Mouse (Mus musculus) monocyte, adult 2 months (primary cell): ENCODE results near the gene Olfr1321.

Experiments
- DNase-seq, 2 experiments: peaks; one replicate each; pipeline ENCODE4 v3.0.0; 2022; ENCODE audit warnings: low spot score in 2 of 2, low read depth in 1 of 2

The Olfr1321 gene

GRCm38 (mm10) chrX:49734959-49735358, at the start of gene Olfr1321:
Gene Olfr1321 (minus strand): TSS chrX:49735059.
- DNase-seq: no peak

GRCm38 (mm10) chrX:49770828-49771227, 36.0 kb upstream of the Olfr1321 start:
- DNase-seq: no peak

- DNase-seq: no peak
These were observed 10.3 kb upstream of the Olfr1321 start for GRCm38 (mm10) chrX:49745192-49745591.
